Mouse (Mus musculus) mouse trophoblast stem cell (cell line): ENCODE data around the gene Rnf185.

Source experiments
- in situ Hi-C, 2 experiments: fragments of 300-500 bp; cut with MseI, MboI; formaldehyde crosslinking; loops; 2 replicates in 1 of 2; 3 replicates in 1 of 2; pipeline ENCODE4 v1.15.1; 2025

Gene Rnf185

DNA sequence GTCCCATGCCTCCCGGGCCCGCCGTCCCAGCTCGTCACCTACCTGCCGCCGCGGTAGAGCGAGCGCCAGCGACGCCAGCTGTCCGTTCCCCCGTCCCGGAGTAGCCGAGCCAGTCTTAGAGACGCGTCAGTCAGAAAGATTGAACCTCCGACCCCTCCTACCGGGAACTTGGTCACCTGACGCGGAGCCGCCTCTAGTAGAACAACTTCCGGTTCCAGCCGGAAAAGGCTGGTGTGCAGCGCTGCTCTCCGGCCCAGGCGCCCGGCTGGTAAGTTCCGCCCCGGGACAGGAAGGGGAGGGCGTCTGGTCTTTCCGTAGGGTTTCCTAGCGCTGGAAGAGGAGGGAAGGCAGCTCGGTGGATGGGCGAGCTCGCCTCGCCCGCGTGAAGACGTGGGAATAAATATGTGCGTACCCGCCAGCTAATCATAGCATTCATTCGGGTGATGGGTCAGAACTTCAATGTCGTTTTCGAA is at the start of gene Rnf185:
TSS of gene Rnf185 (minus strand) at position 197 of the 473 bp plus-strand sequence.
- in situ Hi-C loops: no loop called here

DNA sequence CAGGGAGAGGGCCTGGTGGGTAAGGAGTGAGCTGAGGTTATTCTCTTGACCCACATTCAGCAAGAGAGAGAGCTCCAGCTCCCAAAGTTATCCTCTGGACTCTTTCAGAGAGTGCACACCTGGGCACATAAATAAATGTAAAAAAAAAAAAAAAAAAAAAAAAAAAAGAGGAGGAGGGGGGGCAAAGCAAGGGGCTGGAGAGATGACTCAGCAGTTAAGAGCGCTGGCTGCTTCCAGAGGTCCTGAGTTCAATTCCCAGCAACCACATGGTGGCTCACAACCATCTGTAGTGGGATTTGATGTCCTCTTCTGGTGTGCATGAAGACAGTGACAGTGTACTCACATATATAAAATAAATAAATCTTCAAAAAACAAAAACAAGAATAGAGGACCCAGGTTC is 45.1 kb upstream of the Rnf185 start:
- in situ Hi-C loops: no loop called here

DNA sequence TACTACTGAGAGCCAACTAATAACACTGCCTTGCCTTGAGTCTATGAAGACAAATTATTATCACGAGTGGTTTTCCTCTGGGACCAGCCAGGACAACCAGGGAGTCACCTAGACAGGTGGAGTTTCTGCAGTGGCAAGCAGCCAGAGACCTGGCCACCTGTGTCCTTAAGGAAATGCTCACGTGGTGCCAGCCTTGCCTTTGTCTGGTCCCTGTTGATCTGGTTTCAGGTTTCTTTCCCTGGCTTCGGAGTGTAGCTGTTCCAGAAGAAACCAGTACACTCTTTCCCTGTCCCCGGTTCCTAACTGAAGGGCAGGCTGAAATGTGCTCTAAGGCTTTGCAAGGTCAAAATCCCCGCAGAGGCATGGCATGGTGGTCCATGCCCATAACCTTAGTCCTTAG is 44.6 kb upstream of the Rnf185 start:
- in situ Hi-C loops: no loop called here

DNA sequence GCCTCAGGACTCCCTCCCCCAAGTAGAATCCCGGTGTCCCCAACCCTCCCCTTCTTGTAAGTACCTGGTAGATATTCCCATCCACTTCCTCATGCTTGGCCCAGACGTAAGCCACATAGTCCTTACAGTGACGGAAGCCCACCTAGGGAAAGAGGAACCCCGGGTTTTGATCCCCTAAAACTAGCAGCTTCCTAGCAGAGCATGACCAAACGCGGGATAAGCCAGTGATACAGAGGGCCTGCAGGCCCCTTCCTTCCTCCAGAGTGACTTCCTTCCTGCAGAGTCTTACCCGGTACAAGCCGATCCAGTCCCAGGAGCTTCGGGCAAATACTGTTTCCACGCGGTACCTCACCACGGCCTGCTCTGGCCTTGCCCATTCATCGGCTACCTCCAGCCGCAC is 43.3 kb upstream of the Rnf185 start:
- in situ Hi-C loops: no loop called here

GRCm38 (mm10) chr11:3494857-3495256 is 42.7 kb upstream of the Rnf185 start:
- in situ Hi-C loops: no loop called here

- in situ Hi-C loops: no loop called here
Measured at GRCm38 (mm10) chr11:3492748-3493147, 40.6 kb upstream of the Rnf185 start.

- in situ Hi-C loops: no loop called here
Measured at GRCm38 (mm10) chr11:3489036-3489435, 36.9 kb upstream of the Rnf185 start.

- in situ Hi-C loops: no loop called here
Measured at GRCm38 (mm10) chr11:3487952-3488570, 35.9 kb upstream of the Rnf185 start, which contains the start of gene Pla2g3. Gene Pla2g3, plus strand, starts transcription at chr11:3488284.

- in situ Hi-C loops: no loop called here
Measured at GRCm38 (mm10) chr11:3486349-3486748, 34.2 kb upstream of the Rnf185 start.

- in situ Hi-C loops: no loop called here
Measured at GRCm38 (mm10) chr11:3483980-3484642, 31.9 kb upstream of the Rnf185 start.

DNA sequence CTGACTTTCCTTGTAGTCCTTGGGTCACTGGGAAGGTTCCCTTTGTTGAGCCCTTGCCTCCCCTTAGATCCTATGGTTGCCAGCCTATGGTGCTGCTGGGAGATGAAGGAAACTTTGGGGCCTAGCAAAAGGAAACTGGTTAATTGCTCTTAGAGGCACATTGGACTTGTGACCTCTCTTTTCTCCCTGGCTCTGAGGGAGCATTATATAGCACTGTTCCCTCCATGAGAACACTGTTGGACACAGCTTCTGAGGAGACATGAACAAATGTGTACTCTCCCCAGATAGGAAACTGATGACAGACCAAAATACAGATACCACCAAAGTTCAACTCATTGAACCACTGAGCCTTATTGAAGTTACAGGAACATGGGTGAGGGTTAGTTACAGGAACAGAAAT is 23.3 kb upstream of the Rnf185 start:
- in situ Hi-C loops: loop anchor here (5.0 kb wide), 1 partner anchor 37 kb away; the partner anchor contains the start of gene Selenom (in 2 of the 2)

DNA sequence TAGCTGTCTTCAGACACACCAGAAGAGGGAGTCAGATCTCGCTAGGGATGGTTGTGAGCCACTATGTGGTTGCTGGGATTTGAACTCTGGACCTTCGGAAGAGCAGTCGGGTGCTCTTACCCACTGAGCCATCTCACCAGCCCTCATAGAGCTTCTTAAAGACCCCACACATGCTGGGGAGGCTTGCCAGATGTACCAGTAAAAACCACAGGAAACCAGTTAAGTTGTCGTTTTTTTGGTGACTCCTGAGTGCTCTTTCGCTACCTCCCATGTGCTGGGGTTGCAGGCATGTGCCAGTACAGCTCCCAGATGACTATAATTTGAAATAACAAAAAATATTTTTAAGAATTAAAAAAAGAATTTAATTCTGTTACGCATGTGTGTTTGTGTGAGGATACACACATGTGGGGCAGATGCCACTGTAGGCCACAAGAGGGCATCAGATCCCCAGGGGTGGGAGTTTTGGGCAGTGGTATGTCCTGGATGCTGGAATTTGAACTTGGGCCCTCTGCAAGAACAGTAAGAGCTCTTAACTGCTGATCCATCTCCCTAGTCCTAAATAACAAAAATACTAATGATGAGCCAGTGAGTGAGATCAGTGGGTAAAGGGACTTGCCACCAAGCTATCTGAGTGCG is 22.4 kb upstream of the Rnf185 start:
- in situ Hi-C loops: loop anchor here (5.0 kb wide), 1 partner anchor 38 kb away; the partner anchor contains the start of gene Selenom (in 2 of the 2)

DNA sequence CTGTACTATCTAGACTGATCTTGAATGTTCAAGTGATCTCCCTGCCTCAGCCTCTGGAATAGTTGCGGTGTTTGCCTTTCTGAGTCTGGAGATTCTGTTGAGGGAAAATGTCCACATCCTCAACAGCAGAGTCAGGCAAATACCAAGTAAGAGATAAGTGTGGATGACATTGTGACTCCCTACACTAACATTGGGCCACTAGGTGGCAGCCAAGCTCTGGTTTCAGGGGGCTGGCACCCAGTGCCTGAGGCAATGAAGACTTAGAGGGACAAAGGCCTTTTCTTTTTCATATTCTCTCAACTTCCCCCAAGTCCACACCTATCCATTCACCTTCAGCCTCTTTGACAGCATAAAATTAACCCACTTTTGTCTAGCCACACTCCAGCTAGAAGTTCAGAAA is 20.3 kb upstream of the Rnf185 start:
- in situ Hi-C loops: no loop called here

DNA sequence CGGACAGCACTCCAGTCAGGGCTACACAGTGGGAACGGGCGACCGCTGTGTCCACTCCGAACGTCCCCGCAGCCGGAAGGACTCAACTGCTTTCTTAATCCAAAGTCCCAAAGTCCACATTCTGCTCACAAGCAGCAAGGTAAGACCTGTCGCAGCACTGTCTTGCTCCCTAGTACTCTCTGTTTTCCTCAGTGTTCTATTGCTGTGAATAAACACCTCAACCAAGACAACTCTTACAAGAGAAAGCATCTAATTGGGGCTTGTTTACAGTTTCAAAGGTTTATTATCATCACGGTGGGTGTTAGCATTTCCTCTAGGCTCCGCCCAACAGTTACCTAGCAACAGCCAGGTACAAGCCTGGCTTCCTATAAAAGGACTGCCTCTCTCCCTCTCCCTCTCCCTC is 19.3 kb upstream of the Rnf185 start:
- in situ Hi-C loops: no loop called here

- in situ Hi-C loops: no loop called here
Measured at GRCm38 (mm10) chr11:3462846-3463245, 10.7 kb upstream of the Rnf185 start.

GRCm38 (mm10) chr11:3459105-3459468 is 6.9 kb upstream of the Rnf185 start:
- in situ Hi-C loops: no loop called here

DNA sequence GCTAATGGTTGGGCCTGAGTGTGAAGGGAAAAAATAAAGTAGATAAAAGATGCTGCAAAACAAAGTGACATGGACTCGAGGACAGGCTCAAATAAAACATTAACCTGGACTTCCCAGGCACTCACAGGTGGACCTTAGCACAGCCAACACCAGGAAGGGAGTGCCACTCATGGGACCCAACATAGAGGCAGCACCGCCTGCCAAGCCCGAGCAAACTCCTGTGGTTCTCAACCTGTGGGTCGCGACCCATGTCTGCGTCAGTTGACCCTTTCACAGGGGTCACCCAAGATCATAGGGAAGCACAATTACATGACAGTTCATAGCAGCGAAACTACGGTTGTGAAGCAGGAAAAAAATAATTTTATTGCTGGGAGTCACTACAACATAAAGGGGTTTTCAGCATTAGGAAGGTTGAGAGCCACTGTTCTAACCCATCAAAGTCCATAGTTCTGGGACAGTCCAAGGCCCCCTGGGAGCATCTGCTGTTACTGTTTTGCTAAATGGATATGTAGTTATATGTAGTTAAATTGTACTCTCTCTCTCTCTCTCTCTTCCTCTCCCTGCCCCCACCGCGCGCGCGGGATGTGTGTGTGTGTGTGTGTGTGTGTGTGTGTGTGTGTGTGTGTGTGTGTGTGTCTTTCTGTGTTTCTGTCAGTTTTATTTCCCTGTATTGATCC is 6.4 kb upstream of the Rnf185 start:
- in situ Hi-C loops: no loop called here

DNA sequence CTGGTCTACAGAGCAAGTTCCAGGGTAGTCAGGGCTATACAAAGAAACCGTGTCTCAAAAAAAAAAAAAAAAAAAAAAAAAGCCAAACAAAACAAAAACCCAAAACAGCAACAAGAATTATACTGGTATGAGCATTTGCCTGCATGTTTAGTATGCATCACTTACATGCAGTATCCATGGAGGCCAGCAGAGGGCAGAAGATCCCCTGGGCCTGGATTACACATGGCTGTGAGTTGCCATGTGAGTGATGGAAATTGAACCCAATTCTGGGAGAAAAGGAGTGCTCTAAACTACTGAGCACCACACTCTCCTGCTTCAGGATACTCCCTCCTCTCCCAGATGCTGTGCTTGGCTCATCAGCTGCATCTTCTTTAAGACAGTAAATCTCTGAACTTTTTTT is 4.2 kb upstream of the Rnf185 start:
- in situ Hi-C loops: no loop called here

GRCm38 (mm10) chr11:3454506-3454905 is 2.3 kb upstream of the Rnf185 start:
- in situ Hi-C loops: no loop called here

DNA sequence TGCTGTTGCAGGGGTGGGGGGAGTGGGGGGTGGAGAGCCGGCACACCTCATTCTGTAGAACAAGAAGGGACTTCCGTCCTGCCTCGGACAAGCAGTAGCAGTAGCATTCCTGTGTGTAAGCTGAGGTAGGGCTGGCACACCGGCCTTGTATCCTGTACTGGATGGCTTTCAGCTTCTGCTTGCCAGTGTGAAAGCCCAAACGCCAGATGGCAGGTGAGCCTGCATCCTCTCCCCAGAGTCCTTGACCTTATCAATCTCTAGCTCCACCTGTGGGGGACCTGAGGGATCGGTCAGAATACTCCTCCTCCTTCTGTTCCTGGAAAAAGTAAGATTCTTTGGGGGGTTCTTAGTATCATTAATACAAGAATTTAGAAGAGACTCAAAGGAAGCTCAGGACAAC is 1.3 kb upstream of the Rnf185 start:
- in situ Hi-C loops: no loop called here

DNA sequence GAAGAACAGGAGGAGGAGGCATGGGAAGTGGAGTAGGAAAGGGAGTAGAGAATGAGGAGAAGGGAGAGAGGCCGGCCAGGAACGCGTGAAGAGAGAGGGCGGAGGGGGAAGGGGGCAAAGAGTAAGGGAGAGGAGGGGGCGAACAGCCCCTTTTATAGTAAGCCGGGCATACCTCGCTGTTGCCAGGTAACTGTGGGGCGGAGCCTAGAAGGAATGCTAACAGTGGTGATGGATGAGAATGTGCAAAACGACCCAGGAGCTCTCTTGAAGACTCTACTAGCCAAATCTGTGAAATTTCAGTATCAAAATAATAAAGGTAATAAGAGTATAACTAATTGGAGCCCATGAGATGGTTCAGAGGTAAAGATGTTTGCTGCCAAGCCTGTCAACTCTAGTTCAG is 606 bp upstream of the Rnf185 start:
- in situ Hi-C loops: no loop called here

DNA sequence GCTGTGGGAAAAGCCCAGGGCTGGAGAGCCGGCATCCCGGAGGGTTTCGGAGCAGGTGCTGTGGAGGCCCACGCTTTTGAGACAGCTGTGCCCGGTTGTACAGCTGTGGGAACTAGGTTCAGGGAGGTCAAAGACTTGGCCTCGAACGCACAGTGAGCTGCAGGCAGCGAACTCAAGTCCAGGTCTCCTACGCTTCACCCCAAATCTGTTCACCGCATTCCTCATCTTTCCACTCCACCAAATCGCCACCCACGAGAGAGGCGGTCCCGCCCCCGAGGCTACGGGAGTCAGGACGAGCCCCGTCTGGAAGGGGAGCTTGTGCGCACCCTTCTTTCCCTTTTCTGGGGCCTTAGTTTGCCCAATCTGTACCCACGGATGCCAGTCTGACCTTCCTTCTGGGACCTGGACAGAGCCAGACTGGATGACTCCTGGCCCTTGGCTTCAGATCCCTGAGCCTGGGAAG is 431 bp downstream of the Rnf185 start:
- in situ Hi-C loops: no loop called here
